Mouse (Mus musculus) cortical plate, adult 2 months (tissue): ENCODE results near the gene Zbp1.

ENCODE experiments used
- CTCF ChIP-seq: fragments of 200-500 bp; IDR thresholded peaks from 2 replicates; pipeline ENCODE4 v1.5.1; 2011; ENCODE audit warnings: mild to moderate bottlenecking, control low read depth, low read length; ENCODE audit not compliant: insufficient read depth; ENCODE audit errors: extremely low read depth
- POLR2A ChIP-seq: fragments of 200-500 bp; IDR thresholded peaks from 2 replicates; pipeline ENCODE4 v1.6.1; 2011; ENCODE audit warnings: mild to moderate bottlenecking, low read length, control low read depth; ENCODE audit not compliant: insufficient read depth; ENCODE audit errors: extremely low read depth

DNA sequence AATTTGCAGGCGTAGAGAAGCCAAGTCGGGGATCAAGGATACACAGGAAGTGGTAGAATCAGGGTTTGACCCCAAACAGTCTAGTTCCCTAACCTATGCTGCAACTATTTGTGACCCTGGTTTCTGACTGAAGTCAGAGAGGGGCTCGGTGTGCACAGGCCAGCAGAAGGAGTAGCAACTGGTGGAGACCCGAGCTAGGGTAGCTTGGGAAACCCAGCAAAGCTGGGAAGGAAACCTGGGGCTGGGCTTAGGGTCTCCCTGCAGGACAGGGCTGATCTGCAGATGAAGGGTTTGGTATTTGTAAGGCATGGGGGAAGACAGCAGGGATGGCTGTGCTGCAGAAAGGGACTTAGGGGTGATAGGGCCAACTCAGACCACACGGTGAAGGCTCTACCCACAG lies 41.2 kb downstream of the Zbp1 start:
- TF ChIP-seq POLR2A = no peak
- TF ChIP-seq CTCF = no peak
